Mouse (Mus musculus) stomach, postnatal 0 days (tissue): ENCODE measurements around the gene Pdzd2.

Source experiments
- CTCF ChIP-seq: IDR thresholded peaks from 2 replicates; pipeline ENCODE4 v1.5.1; 2016; ENCODE audit warnings: antibody characterized with exemption, low read depth, mild to moderate bottlenecking, moderate library complexity
- EP300 ChIP-seq: optimal IDR thresholded peaks from 2 replicates; pipeline ENCODE3; 2016; ENCODE audit warnings: antibody characterized with exemption

GRCm38 (mm10) chr15:12368357-12368756 is 371.4 kb downstream of the Pdzd2 start:
- TF ChIP-seq CTCF: no peak
- no peak for TF ChIP-seq EP300
